Mouse (Mus musculus): Measurements from ENCODE around the gene Naaa.

Naaa gene

GRCm38 (mm10) chr5:92231836-92232235 lies 46.1 kb downstream of the Naaa start:
- H3K9me3 ChIP-seq (ENCODE audit: low read length): no peaks in the 10 kb centered on the region
- H3K4me1 ChIP-seq (replicated peaks; ENCODE audit: low read depth, low read length): peaks cover 33% of the 10 kb centered on the region
- TF ChIP-seq POU5F1 (IDR thresholded peaks at IDR 0.05; ENCODE audit: borderline replicate concordance, low read length): no peak
- TF ChIP-seq NANOG (IDR thresholded peaks at IDR 0.05; ENCODE audit: borderline replicate concordance, low read length): no peak
- TF ChIP-seq CTCF (conservative IDR thresholded peaks at IDR 0.05; ENCODE audit: low read length): no peak
- no peaks in the 10 kb centered on the region for H3K36me3 ChIP-seq (ENCODE audit: insufficient read depth, low read length)
- H3K4me3 ChIP-seq (replicated peaks; ENCODE audit: low read length): no peak overlapping the region
- no peaks in the 10 kb centered on the region for H3K27me3 ChIP-seq (ENCODE audit: insufficient read depth, low read length)

GRCm38 (mm10) chr5:92230306-92230705 lies 47.7 kb downstream of the Naaa start:
- Histone ChIP-seq H3K4me3 (replicated peaks; ENCODE audit: low read length) (no peak overlapping the region), H3K27me3 (ENCODE audit: insufficient read depth, low read length) (no peaks in the 10 kb centered on the region), H3K4me1 (replicated peaks; ENCODE audit: low read depth, low read length) (peaks cover 26% of the 10 kb centered on the region), H3K9me3 (ENCODE audit: low read length) (no peaks in the 10 kb centered on the region), H3K36me3 (ENCODE audit: insufficient read depth, low read length) (no peaks in the 10 kb centered on the region)
- TF ChIP-seq POU5F1 (IDR thresholded peaks at IDR 0.05; ENCODE audit: borderline replicate concordance, low read length) (no peak), CTCF (conservative IDR thresholded peaks at IDR 0.05; ENCODE audit: low read length) (no peak), NANOG (IDR thresholded peaks at IDR 0.05; ENCODE audit: borderline replicate concordance, low read length) (no peak)

GRCm38 (mm10) chr5:92229514-92229913 lies 48.5 kb downstream of the Naaa start:
- TF ChIP-seq POU5F1 (IDR thresholded peaks at IDR 0.05; ENCODE audit: borderline replicate concordance, low read length): no peak
- no peak for TF ChIP-seq CTCF (conservative IDR thresholded peaks at IDR 0.05; ENCODE audit: low read length)
- no peak for TF ChIP-seq NANOG (IDR thresholded peaks at IDR 0.05; ENCODE audit: borderline replicate concordance, low read length)
- H3K27me3 ChIP-seq (ENCODE audit: insufficient read depth, low read length): no peaks in the 10 kb centered on the region
- H3K9me3 ChIP-seq (ENCODE audit: low read length): no peaks in the 10 kb centered on the region

GRCm38 (mm10) chr5:92228776-92229175 lies 49.2 kb downstream of the Naaa start:
- peak overlapping the region; percentile 46 for H3K4me3 ChIP-seq (replicated peaks; ENCODE audit: low read length)
- peaks cover 21% of the 10 kb centered on the region for H3K4me1 ChIP-seq (replicated peaks; ENCODE audit: low read depth, low read length)
- H3K36me3 ChIP-seq (ENCODE audit: insufficient read depth, low read length): no peaks in the 10 kb centered on the region
- H3K9me3 ChIP-seq (ENCODE audit: low read length): no peaks in the 10 kb centered on the region
- TF ChIP-seq NANOG (IDR thresholded peaks at IDR 0.05; ENCODE audit: borderline replicate concordance, low read length) (no peak), POU5F1 (IDR thresholded peaks at IDR 0.05; ENCODE audit: borderline replicate concordance, low read length) (no peak), CTCF (conservative IDR thresholded peaks at IDR 0.05; ENCODE audit: low read length) (no peak)
- H3K27me3 ChIP-seq (ENCODE audit: insufficient read depth, low read length): no peaks in the 10 kb centered on the region

More at GRCm38 (mm10) chr5:92229514-92229913, 48.5 kb downstream of the Naaa start:
- H3K4me3 ChIP-seq (replicated peaks; ENCODE audit: low read length): no peak overlapping the region
- peaks cover 21% of the 10 kb centered on the region for H3K4me1 ChIP-seq (replicated peaks; ENCODE audit: low read depth, low read length)
- H3K36me3 ChIP-seq (ENCODE audit: insufficient read depth, low read length): no peaks in the 10 kb centered on the region

- no peaks in the 10 kb centered on the region for H3K9me3 ChIP-seq (ENCODE audit: low read length)
- peaks cover 21% of the 10 kb centered on the region for H3K4me1 ChIP-seq (replicated peaks; ENCODE audit: low read depth, low read length)
- H3K27me3 ChIP-seq (ENCODE audit: insufficient read depth, low read length): no peaks in the 10 kb centered on the region
- H3K36me3 ChIP-seq (ENCODE audit: insufficient read depth, low read length): no peaks in the 10 kb centered on the region
- TF ChIP-seq POU5F1 (IDR thresholded peaks at IDR 0.05; ENCODE audit: borderline replicate concordance, low read length): no peak
- TF ChIP-seq CTCF (conservative IDR thresholded peaks at IDR 0.05; ENCODE audit: low read length): no peak
- no peak for TF ChIP-seq NANOG (IDR thresholded peaks at IDR 0.05; ENCODE audit: borderline replicate concordance, low read length)
- no peak overlapping the region; the same call in 1 of the 2 replicates for H3K4me3 ChIP-seq (replicated peaks; ENCODE audit: low read length)
Measured at GRCm38 (mm10) chr5:92227782-92228181, 50.2 kb downstream of the Naaa start.

- Histone ChIP-seq H3K27me3 (ENCODE audit: insufficient read depth, low read length) (no peaks in the 10 kb centered on the region), H3K4me3 (replicated peaks; ENCODE audit: low read length) (no peak overlapping the region), H3K4me1 (replicated peaks; ENCODE audit: low read depth, low read length) (peaks cover 27% of the 10 kb centered on the region), H3K9me3 (ENCODE audit: low read length) (no peaks in the 10 kb centered on the region), H3K36me3 (ENCODE audit: insufficient read depth, low read length) (no peaks in the 10 kb centered on the region)
- TF ChIP-seq POU5F1 (IDR thresholded peaks at IDR 0.05; ENCODE audit: borderline replicate concordance, low read length): no peak
- no peak for TF ChIP-seq NANOG (IDR thresholded peaks at IDR 0.05; ENCODE audit: borderline replicate concordance, low read length)
- TF ChIP-seq CTCF (conservative IDR thresholded peaks at IDR 0.05; ENCODE audit: low read length): no peak
Measured at GRCm38 (mm10) chr5:92220287-92220902, 57.6 kb downstream of the Naaa start.

GRCm38 (mm10) chr5:92219826-92220225 lies 58.1 kb downstream of the Naaa start:
- H3K9me3 ChIP-seq (ENCODE audit: low read length): no peaks in the 10 kb centered on the region
- TF ChIP-seq CTCF (conservative IDR thresholded peaks at IDR 0.05; ENCODE audit: low read length) (no peak), NANOG (IDR thresholded peaks at IDR 0.05; ENCODE audit: borderline replicate concordance, low read length) (no peak), POU5F1 (IDR thresholded peaks at IDR 0.05; ENCODE audit: borderline replicate concordance, low read length) (no peak)
- no peaks in the 10 kb centered on the region for H3K36me3 ChIP-seq (ENCODE audit: insufficient read depth, low read length)
- no peaks in the 10 kb centered on the region for H3K27me3 ChIP-seq (ENCODE audit: insufficient read depth, low read length)
- no peak overlapping the region for H3K4me3 ChIP-seq (replicated peaks; ENCODE audit: low read length)
- H3K4me1 ChIP-seq (replicated peaks; ENCODE audit: low read depth, low read length): peaks cover 27% of the 10 kb centered on the region

GRCm38 (mm10) chr5:92218915-92219793 lies 58.8 kb downstream of the Naaa start:
- TF ChIP-seq CTCF (conservative IDR thresholded peaks at IDR 0.05; ENCODE audit: low read length) (no peak), NANOG (IDR thresholded peaks at IDR 0.05; ENCODE audit: borderline replicate concordance, low read length) (0 out of 2 replicates have a peak, but pooled peaks have one; percentile 24), POU5F1 (IDR thresholded peaks at IDR 0.05; ENCODE audit: borderline replicate concordance, low read length) (no peak)
- H3K4me3 ChIP-seq (replicated peaks; ENCODE audit: low read length): no peak overlapping the region
- H3K4me1 ChIP-seq (replicated peaks; ENCODE audit: low read depth, low read length): peaks cover 27% of the 10 kb centered on the region
- no peaks in the 10 kb centered on the region for H3K36me3 ChIP-seq (ENCODE audit: insufficient read depth, low read length)
- no peaks in the 10 kb centered on the region for H3K9me3 ChIP-seq (ENCODE audit: low read length)
- no peaks in the 10 kb centered on the region for H3K27me3 ChIP-seq (ENCODE audit: insufficient read depth, low read length)

Measured in E14TG2a.4 (cell line).